Mouse (Mus musculus) left cerebral cortex, adult 9 months (tissue): ENCODE measurements at regions not wholly inside any gene's neighbourhood (a gene's known extent, or its start where the extent isn't known, plus 50 kb on each side); places are given as distances from the start of the nearest gene placed in this dataset.
A peak's percentile ranks its signal among the peaks of the same experiment; 100 is the strongest.

Source experiments
- DNase-seq, 2 experiments: peaks; one replicate each; pipeline ENCODE4 v3.0.0; 2022; ENCODE audit warnings: low spot score in 2 of 2

- DNase-seq: no peak
These were observed 452.9 kb upstream of the Fam19a5 start for GRCm38 (mm10) chr15:87091048-87091777.

GRCm38 (mm10) chr15:87097206-87097605, 446.9 kb upstream of the Fam19a5 start:
- no peak for DNase-seq

GRCm38 (mm10) chr15:87101146-87101545, 443.0 kb upstream of the Fam19a5 start:
- DNase-seq: no peak

GRCm38 (mm10) chr15:87102211-87102610, 441.9 kb upstream of the Fam19a5 start:
- DNase-seq: no peak

GRCm38 (mm10) chr15:87105951-87106350, 438.1 kb upstream of the Fam19a5 start:
- no peak for DNase-seq

- DNase-seq: no peak
These were observed 436.4 kb upstream of the Fam19a5 start for GRCm38 (mm10) chr15:87107701-87108100.

- DNase-seq: no peak
These were observed 435.7 kb upstream of the Fam19a5 start for GRCm38 (mm10) chr15:87108411-87108810.

- no peak for DNase-seq
These were observed 421.4 kb upstream of the Fam19a5 start for GRCm38 (mm10) chr15:87122656-87123055.

GRCm38 (mm10) chr15:87125427-87126148, 418.5 kb upstream of the Fam19a5 start:
- DNase-seq: peak in 1 of 2 experiments; percentile 20

GRCm38 (mm10) chr15:87138870-87139269, 405.2 kb upstream of the Fam19a5 start:
- DNase-seq: no peak

- DNase-seq: no peak
These were observed 375.0 kb upstream of the Fam19a5 start for GRCm38 (mm10) chr15:87169136-87169535.

GRCm38 (mm10) chr15:87170890-87171289, 373.2 kb upstream of the Fam19a5 start:
- no peak for DNase-seq

GRCm38 (mm10) chr15:87173096-87173495, 371.0 kb upstream of the Fam19a5 start:
- no peak for DNase-seq

- DNase-seq: no peak
These were observed 365.5 kb upstream of the Fam19a5 start for GRCm38 (mm10) chr15:87178646-87179045.

GRCm38 (mm10) chr15:87180836-87181235, 363.3 kb upstream of the Fam19a5 start:
- DNase-seq: no peak

- DNase-seq: no peak
These were observed 359.9 kb upstream of the Fam19a5 start for GRCm38 (mm10) chr15:87184248-87184647.

- no peak for DNase-seq
These were observed 355.2 kb upstream of the Fam19a5 start for GRCm38 (mm10) chr15:87188816-87189455.

- DNase-seq: no peak
These were observed 352.2 kb upstream of the Fam19a5 start for GRCm38 (mm10) chr15:87191901-87192300.

- DNase-seq: no peak
These were observed 347.7 kb upstream of the Fam19a5 start for GRCm38 (mm10) chr15:87196306-87196893.

GRCm38 (mm10) chr15:87199641-87200040, 344.5 kb upstream of the Fam19a5 start:
- no peak for DNase-seq

GRCm38 (mm10) chr15:87200282-87201048, 343.6 kb upstream of the Fam19a5 start:
- DNase-seq: no peak

- no peak for DNase-seq
These were observed 343.0 kb upstream of the Fam19a5 start for GRCm38 (mm10) chr15:87201055-87201454.
